Mouse (Mus musculus): Measurements from ENCODE around the gene Ttc30a2. TPM values are rescaled to one million over a fixed set of nuclear protein-coding genes. Genes with fewer than 3 reads are reported as not detected.
A peak's percentile ranks its signal among the peaks of the same experiment; 100 is the strongest.
"Not testable (repeated sequence)": the region's sequence is repeated elsewhere in the genome, so short reads cannot be mapped to it uniquely, and the experiment has no call there.

Gene Ttc30a2
- polyA plus RNA-seq, 1 experiment from 2014 or later, result 1.0 TPM

DNA sequence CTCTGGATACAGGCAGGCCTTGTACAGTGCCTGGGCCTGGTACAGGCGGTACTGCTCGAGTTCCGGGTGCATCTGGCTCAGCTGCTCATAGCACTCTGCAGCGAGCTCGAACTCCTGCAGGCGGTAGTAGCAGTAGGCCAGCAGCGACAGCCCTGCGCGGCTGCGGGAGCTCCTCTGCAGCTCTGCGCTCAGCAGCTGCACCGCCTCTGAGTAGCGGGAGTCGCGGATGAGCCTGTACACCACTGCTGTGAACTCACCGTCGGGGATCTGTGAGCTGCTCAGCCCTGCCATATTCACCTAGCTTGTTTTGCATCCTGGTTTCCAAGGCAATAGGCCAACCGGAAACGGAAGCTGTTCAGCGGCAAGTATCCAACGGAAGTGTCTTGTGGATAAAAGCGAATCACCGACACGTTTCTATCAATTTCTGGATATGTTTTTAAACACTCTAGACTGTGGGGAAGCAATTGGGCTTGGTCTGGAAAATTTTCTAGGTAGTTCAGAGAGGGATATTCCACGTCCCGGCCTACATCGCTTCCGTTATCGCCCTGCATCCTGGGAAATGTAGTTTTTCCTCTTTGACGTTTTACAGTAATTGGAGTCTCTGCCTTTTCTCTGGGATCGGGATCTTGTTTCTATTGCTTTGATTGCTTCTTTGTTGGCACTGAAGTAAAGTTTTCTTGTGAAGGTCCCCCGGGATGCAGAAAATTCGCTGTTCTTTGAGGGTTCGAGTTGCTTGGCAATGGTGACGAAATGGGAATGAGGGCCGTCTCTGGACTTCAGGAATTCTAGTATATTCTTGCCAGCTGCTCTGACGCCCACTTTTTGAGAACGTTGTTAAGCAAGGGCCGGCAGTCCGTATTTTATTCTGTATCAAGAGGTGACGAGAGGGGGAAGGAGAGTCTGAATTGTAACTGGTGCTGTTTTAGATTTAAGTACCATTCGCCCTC, 39.6 kb downstream of the Ttc30a2 start, which contains the start of gene Ttc30b:
TSS of gene Ttc30b (minus strand) at position 469 of the 947 bp plus-strand sequence.
- 4% methylated on average over 38 of the region's 42 CpGs for WGBS
- peak; percentile 93 for ATAC-seq (ENCODE audit: low FRiP score)
- peak within 1 kb of the TSS; percentile 62 for H3K4me2 ChIP-seq
- H3K27me3 ChIP-seq, result no peaks in the 10 kb centered on the region
- H3K36me3 ChIP-seq, result no peaks in the 10 kb centered on the region
- H3K4me3 ChIP-seq, result peak within 1 kb of the TSS; percentile 53
- H3K9ac ChIP-seq, result peak within 1 kb of the TSS; percentile 66
- H3K27ac ChIP-seq, result peak within 1 kb of the TSS; percentile 87
- no peaks in the 10 kb centered on the region for H3K9me3 ChIP-seq
- H3K4me1 ChIP-seq (replicated peaks), result peaks cover 4% of the 10 kb centered on the region

DNA sequence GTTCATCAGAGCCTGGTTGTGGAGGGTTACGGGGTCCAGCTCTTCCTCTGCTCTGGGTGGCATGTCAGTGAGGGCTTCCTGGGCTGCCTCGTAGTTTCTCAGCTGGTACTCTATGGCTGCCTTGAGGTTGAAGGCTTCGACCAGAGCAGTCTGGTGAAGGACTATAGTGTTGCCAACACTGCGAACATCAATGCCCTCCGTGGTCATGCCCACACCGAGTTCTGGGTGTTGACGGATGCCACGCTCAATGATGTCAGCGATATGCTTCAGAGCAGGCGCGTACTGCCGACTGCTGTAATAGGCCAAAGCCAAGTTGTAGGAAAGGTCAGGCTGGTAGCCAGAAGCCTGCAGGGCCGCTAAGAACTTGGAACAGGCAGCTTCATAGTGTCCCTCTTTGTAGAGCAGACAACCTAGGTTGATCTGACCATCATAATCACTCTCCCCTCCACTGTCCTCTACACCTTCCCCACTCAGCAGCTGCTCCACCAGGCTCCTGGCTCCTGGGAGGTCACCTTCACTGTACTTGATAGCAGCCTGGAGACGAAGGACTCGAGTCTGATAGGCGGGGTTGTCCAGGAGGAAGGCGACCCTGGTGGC, 40.4 kb downstream of the Ttc30a2 start:
- peak; percentile 29 for ATAC-seq (ENCODE audit: low FRiP score)
- H3K36me3 ChIP-seq; H3K9me3 ChIP-seq; H3K4me1 ChIP-seq (replicated peaks); H3K27me3 ChIP-seq: not testable (repeated sequence)
- Histone ChIP-seq H3K4me2 (peak overlapping the region; percentile 62), H3K9ac (peak overlapping the region; percentile 66), H3K4me3 (peak overlapping the region; percentile 53), H3K27ac (0 out of 2 replicates have a peak overlapping the region, but pooled peaks have one; percentile 87)
- 75% methylated on average over 16 of the region's 17 CpGs for WGBS

DNA sequence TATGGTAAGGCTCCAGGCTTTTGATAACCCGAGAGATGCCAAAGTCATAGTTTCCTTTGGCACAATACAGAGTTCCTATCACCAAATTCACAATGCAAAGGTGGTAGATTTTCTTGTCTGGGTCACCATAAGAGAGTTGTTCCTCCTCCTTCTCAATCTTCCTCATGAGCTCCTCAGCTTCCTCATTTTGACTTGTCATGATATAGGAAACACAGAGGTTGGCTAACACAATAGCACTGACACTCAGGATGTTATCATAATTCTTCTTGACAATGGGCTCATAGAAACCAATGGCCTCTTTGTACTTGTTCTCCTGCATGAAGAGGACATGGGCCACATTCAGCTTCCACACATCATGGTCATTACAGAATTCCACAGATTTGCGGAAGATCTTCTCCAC, 41.3 kb downstream of the Ttc30a2 start:
- not testable (repeated sequence) for H3K36me3 ChIP-seq; H3K4me1 ChIP-seq (replicated peaks); H3K9me3 ChIP-seq; H3K27ac ChIP-seq; ATAC-seq (ENCODE audit: low FRiP score); H3K27me3 ChIP-seq; H3K4me2 ChIP-seq; H3K4me3 ChIP-seq; H3K9ac ChIP-seq
- 98% methylated on average over 2 of the region's 2 CpGs for WGBS

DNA sequence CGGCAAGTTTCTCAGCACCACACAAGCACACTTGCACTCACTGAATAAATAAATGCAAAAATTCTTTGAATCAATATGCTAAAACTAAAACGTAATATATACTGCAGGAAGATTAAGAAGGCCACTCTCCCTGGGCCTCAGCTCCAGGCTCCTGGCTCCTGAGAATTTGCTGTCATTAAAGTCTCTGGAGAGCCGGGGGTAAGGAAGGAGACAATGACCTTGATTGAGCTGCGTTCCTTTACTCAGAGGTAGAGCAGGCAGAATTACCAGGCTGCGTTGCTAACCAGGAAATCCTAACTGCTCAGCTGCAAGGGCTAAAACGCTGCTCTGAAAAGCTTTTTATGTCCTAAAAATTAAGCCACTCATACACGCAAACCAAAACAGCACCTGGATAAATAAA, 44.4 kb downstream of the Ttc30a2 start:
- no peak overlapping the region for H3K4me3 ChIP-seq
- H3K27me3 ChIP-seq, result no peaks in the 10 kb centered on the region
- no peak overlapping the region for H3K4me2 ChIP-seq
- ATAC-seq (ENCODE audit: low FRiP score), result no peak
- 0 out of 2 replicates have a peak overlapping the region, but pooled peaks have one; percentile 14 for H3K9ac ChIP-seq
- peaks cover 4% of the 10 kb centered on the region for H3K4me1 ChIP-seq (replicated peaks)
- H3K36me3 ChIP-seq, result peaks cover 3% of the 10 kb centered on the region; the same call in 1 of the 2 replicates
- WGBS, result 51% methylated on average over 7 of the region's 7 CpGs
- no peaks in the 10 kb centered on the region for H3K9me3 ChIP-seq
- H3K27ac ChIP-seq, result no peak overlapping the region

DNA sequence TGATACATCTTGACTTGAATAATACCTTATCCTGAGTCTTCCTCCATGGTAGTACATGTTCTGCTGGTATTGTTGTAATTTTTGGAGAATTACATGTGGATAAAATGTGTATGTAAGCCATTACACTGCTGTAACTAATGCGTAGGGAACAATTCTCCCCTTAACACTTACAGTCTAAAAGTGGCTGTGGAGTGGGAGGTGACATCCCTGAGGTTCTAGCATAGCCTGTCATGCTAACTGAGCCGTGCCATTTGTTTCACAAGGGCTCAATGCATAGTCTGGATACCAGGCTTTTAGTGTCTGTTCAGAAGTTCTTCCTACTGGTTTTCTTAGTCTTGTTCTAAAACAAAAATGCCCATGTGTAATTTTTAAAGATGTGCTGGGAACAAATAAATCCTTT, 47.0 kb downstream of the Ttc30a2 start:
- Histone ChIP-seq H3K27me3 (no peaks in the 10 kb centered on the region), H3K9ac (no peak overlapping the region), H3K4me1 (replicated peaks) (peaks cover 7% of the 10 kb centered on the region; the same call in 1 of the 2 replicates), H3K4me2 (no peak overlapping the region), H3K9me3 (no peaks in the 10 kb centered on the region), H3K4me3 (no peak overlapping the region), H3K36me3 (peaks cover 5% of the 10 kb centered on the region), H3K27ac (no peak overlapping the region)
- 98% methylated on average over 2 of the region's 2 CpGs for WGBS
- ATAC-seq (ENCODE audit: low FRiP score), result no peak

DNA sequence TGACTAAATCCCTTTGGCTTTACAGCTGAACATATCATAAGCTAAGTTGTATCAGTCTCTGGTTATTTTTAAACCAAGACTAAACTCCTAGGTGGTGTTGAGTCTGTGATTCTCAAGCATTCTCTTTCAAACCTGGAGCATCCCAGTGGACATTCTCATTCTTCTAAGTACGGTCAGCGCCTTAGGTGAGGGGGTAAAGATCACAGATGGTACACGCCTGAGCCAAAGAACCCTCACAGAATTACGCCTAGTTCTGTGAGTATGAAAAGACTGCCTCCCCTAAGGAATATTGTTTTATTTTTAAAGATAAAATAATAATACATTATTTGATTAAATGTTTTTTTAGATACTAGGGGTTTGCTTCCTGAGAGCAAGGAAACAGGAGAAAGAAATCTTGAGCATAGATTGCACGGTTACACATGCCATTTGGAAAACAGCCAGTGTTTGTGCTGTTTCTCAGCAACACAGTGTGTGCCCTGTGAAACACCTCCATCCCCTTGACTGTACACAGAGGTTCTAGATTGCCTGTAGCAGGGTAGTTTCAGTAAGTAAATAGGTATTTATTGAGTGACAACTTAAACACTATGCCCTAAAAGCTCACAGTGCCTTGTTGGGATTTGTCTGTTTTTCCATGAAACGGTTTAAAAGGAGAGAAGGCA, 48.1 kb downstream of the Ttc30a2 start:
- Histone ChIP-seq H3K9ac (no peak overlapping the region), H3K4me2 (no peak overlapping the region), H3K27me3 (no peaks in the 10 kb centered on the region), H3K4me3 (no peak overlapping the region), H3K27ac (no peak overlapping the region), H3K36me3 (peaks cover 5% of the 10 kb centered on the region), H3K4me1 (replicated peaks) (peaks cover 10% of the 10 kb centered on the region; the same call in 1 of the 2 replicates), H3K9me3 (no peaks in the 10 kb centered on the region)
- 93% methylated on average over 6 of the region's 6 CpGs for WGBS
- no peak for ATAC-seq (ENCODE audit: low FRiP score)

DNA sequence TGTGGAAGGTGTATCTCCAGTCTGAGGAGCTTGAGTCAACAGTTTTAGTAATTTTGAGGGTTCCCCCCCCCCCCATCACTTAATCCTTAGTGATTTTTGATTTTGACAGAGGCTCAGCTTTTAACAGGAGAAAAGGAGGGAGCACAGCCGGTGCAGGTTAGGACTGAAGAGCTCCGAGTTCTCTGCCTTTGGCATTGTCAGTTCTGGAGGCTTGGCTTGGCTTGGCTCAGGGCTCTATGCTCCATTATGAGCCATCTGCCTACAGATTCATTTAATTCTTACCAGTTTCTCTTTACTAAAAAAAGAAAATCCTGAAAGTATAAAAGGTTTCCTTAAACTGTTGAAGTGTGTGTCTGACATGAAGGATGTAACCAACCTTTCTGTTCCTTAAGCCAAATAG, 48.8 kb downstream of the Ttc30a2 start:
- Histone ChIP-seq H3K4me2 (no peak overlapping the region), H3K36me3 (peaks cover 5% of the 10 kb centered on the region), H3K9ac (no peak overlapping the region), H3K4me1 (replicated peaks) (peaks cover 16% of the 10 kb centered on the region), H3K4me3 (no peak overlapping the region), H3K9me3 (no peaks in the 10 kb centered on the region), H3K27ac (no peak overlapping the region), H3K27me3 (no peaks in the 10 kb centered on the region)
- no peak for ATAC-seq (ENCODE audit: low FRiP score)
- WGBS, result 90% methylated on average over 2 of the region's 2 CpGs

DNA sequence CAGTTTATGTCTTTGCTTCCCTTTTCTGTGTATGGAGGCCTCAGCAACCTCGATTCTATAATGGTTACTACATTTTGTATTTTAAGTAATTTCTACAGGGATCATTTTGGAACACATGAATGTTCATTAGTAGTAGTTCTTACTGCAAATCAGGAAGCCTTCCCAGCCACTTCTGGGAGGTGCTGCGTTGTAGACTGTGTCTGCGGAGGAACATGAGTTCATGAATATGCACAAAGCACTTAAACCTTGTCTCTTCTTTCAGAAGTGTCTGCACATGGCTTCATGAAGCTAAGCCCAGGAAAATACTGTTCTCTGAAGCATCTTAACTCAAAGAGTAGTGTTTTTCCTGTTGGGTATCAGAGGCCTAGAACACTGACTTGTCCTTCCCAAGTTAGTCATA, 50.0 kb downstream of the Ttc30a2 start:
- WGBS, result 93% methylated on average over 3 of the region's 3 CpGs
- no peaks in the 10 kb centered on the region for H3K9me3 ChIP-seq
- peaks cover 5% of the 10 kb centered on the region for H3K36me3 ChIP-seq
- H3K4me1 ChIP-seq (replicated peaks), result peaks cover 26% of the 10 kb centered on the region
- H3K27ac ChIP-seq, result no peak overlapping the region
- H3K4me2 ChIP-seq, result no peak overlapping the region
- no peak for ATAC-seq (ENCODE audit: low FRiP score)
- no peak overlapping the region for H3K4me3 ChIP-seq
- H3K9ac ChIP-seq, result no peak overlapping the region
- no peaks in the 10 kb centered on the region for H3K27me3 ChIP-seq

DNA sequence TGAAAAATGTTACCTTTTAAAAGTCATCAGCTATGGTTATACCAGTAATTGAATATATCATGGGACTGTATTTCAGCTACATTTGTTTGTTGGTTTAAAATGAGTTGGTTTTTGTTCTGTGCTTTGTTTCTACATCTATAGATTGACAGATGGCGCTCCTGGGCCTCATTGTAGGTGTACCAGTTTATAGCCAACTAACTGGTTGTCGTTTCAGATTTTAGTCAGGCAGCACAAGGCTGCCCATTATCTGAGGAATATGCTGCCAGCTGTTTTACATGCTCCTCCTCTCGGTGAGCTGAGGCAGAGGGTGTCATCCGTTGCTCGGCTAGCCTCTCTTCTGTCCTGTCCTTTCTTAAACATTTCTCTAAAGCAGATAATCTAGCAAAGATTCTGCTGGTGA, 51.9 kb downstream of the Ttc30a2 start:
- Histone ChIP-seq H3K4me3 (no peak overlapping the region), H3K9me3 (no peaks in the 10 kb centered on the region), H3K36me3 (peaks cover 2% of the 10 kb centered on the region), H3K27ac (peak overlapping the region; percentile 55), H3K27me3 (no peaks in the 10 kb centered on the region), H3K4me1 (replicated peaks) (peaks cover 30% of the 10 kb centered on the region), H3K4me2 (no peak overlapping the region), H3K9ac (no peak overlapping the region)
- WGBS, result 62% methylated on average over 5 of the region's 5 CpGs
- ATAC-seq (ENCODE audit: low FRiP score), result no peak

Other genes starting within 250 kb of the Ttc30a2 start
- gene Agps, start 146.0 kb downstream of the Ttc30a2 start, polyA plus RNA-seq (2015; fragmentation: Nextera tagmentation; extraction: Ambion mirVana), result 32.8 and 32.9 TPM in 2 replicates
- 16.7 and 20.9 TPM in 2 replicates for gene Ttc30b, start 39.6 kb downstream of the Ttc30a2 start, polyA plus RNA-seq (2015; fragmentation: Nextera tagmentation; extraction: Ambion mirVana)
- gene Ttc30a1, start 3.8 kb upstream of the Ttc30a2 start, polyA plus RNA-seq (2015; fragmentation: Nextera tagmentation; extraction: Ambion mirVana), result 7.3 and 8.2 TPM in 2 replicates